Mouse (Mus musculus): Measurements from ENCODE around the gene Gas2.

Gas2 gene

DNA sequence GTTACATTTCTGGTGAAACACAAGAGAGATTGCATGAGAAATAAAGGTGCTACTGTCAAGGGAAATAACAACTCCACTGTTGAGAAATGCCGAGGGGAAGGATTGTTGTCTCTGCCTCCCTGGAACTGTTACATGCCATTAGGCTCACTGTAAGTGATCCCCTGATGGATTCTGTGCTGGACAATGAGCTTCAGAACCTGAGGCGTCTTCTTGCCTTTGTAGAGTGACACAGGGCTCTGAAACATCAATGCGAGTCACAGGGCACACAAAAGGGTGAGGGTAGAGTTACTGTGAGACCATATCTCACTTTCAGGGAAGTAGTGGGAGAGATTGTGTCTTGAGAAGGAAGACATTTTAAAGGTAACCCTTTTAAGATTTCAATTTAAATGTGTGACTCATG is 23.5 kb downstream of the Gas2 start:
- DNase-seq: no peak

DNA sequence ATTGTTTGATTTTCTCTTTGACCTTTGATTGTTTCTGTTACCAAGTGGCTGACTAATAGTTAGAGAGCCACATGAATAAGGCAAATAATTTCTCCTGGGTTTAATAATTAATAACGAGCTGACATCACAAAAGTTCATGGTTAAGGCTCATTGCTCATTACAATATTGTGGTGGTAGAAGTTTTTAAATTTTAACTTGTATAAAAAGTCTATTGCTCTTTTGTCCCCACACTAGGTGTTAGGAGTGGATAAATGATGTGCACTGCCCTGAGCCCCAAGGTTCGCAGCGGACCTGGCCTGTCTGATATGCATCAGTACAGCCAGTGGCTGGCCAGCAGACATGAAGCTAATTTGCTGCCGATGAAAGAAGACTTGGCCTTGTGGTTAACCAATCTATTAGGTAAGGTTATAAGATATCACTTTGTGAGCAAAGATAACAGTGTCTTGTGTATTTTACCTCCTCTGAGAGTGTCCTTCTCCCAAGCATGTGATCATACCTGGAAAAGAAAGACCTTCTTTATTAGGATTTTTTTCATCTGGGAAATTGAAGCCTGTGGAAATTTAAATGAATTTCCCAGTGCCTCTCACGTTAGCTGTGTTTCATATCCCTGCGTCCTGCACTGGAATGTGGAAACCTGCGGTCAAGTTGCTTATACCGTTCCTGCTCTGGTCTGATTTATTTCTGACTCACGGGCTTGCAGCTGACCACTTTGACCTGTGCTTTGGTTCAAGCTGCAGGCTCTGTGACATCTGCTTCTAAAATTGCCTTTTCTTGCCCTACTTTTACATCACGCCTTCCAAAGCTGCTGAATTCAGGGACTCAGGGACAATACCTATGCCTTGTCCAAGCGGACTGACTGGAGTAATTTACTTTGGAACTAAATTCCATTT is 26.1 kb downstream of the Gas2 start:
- DNase-seq: no peak

DNA sequence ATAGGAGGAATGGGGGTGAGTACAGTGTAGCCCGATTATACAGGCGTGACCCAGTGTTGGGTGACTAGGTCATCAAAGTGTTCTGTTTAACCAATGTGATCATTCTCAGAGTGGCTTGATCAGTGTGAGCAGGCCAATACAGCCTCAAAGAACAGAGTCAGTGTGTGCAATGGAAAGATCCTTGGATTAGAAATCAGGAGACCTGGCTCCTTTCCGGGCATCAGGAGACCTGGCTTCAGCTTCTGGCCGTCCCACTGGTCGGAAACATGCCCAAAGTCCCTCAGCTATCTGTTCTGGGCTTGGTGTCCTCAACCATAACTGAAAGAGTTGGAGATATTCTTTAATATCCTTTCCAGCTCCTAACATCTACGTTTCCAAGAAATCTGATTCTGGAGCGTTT is 27.8 kb downstream of the Gas2 start:
- DNase-seq: no peak

DNA sequence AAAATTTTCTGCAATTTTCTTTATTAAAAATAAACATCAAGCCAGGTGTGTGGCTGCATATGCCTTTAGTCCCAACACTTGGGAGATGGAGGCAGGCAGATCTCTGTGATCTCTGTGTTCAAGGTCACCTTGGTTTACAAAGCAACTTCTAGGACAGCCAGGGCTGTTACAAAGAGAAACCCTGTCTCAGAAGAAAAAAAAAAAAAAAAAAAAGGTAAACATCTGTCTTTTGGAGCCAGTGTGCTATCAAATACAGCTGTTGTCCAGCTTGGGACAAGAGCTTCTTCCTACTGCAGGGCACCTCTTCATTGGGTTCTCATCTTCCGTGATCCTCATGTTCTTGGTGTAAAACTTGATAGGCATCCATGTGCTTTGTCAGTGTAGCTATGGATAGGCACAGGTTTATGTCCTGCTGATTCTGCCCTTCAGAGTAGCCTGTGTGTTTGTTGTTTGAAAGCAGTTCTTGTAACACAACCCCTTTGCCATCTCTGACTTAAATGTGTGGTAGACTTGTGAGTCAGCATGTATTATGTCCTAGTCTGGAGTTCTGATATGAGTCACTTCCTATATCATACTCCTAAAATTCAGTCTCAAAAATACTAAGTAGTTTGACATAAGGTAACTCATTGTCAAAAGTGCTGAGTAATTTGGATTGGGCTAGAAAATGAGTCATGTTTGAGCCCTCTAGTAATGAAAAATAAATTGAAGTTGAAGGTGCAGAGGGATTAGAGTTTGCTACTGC is 30.6 kb downstream of the Gas2 start:
- no peak for DNase-seq

DNA sequence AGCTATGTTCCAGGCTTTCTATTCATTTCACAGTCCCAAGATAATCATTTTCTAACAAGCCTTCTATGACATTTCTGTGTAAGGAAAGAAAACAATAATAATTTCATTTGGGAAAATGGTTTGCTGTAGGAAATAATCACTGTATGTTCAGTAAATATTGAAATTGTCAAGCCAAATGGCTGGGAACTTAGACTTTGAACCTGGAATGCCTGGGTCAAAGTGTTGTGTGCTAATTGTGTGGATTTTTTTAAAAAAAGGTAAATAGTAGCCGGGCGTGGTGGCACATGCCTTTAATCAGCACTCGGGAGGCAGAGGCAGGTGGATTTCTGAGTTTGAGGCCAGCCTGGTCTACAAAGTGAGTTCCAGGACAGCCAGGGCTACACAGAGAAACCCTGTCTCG is 31.2 kb downstream of the Gas2 start:
- DNase-seq: no peak

DNA sequence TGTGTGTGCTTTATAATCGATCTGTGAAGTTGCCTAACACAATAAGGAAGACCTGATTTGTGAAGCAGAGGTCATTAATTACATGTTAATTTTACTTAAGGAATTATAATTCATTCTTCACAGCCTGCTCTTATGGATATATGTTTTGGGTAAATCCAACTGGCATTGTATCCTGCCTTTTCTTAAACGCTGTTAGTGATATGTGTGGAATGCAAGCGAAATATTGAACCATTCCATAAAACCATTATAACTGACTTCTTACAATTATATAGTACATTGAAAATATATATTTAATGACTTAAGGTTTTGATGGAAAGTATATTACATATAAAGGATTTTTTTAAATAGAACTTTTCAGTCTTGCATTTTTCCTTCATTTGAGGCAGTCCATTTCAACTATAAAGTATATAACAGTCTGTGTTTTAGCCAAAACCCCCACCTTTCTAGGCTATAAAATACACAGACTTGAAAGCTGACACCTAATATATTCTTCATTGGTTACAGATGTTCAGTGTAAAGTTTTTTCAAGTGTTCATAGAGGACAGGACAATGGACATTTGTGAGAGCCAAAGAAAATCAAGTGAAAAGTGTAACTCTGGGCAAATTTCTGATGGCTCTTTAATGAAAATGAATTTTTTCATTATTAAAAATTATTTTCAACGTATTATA is 32.5 kb downstream of the Gas2 start:
- DNase-seq: no peak

DNA sequence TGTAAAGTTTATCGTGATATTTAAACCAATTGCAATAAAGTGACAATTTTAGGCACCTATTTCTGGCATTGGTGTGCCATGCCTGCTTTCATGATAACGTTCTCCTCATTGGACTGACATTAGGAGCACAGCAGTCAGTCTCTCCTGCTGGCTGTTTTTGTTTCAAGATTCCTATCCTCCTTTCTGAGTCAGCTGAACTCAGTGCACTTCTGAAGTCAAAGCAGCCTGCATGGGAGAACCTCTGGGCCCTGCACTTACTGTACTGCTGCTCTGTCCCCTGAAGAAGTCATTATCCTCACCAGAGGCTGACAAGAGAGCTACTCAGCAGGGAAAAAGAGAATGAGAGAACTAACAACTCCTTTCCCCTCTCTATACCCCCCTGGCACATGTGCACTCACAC is 33.1 kb downstream of the Gas2 start:
- DNase-seq: no peak

DNA sequence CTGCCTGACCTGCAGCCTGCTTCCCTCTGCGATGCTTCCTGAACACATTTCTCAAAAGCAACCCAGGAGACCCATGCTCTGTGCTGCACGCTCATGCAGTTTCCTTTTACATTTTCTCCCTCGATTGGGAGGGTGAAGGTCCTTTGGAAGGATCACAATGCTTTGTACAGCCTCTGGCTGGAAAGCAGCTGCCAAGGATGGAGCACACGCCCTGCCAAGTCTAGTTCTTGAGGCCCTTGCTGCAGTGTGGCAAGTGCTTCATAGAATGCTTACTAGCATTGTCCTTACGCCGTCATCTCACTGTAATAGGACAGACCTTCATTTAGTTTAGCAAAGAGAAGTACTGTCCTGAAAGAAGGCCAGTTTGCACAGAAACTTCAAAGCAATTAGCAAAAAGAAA is 37.3 kb downstream of the Gas2 start:
- DNase-seq: no peak

DNA sequence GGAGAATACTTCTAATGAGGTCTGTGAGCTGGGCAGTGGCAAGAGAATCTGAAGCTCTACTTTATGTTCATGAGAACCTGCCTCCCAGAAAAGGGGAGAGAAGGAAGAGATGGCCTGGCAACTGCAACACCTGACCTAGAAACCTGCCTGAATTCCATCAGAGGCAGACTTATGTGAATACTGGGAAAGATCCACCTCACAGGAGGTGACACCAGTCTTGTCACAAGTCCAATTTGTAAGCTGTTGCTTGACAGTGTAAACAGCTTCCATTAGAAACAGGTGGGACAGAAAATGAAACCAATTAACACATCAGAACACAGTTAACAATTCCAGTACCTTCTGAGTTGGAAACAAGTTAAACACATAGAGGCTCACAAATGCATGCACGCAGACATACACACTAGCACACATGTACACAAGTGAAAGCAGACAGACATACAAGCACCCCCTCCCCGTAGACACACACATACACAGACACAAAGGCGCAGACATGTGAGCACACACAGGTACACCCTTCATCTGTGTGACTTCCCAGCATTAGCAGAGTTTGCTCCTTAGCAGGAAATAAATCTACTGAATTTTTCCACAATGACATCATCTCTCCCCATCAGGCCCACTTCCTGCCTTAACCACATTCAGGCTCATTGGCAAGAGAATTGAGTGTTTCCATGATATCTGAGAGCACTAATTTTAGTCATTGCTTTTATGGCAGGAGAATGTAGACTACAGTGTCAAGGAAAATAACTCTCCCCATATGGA is 51.7 kb downstream of the Gas2 start:
- no peak for DNase-seq

DNA sequence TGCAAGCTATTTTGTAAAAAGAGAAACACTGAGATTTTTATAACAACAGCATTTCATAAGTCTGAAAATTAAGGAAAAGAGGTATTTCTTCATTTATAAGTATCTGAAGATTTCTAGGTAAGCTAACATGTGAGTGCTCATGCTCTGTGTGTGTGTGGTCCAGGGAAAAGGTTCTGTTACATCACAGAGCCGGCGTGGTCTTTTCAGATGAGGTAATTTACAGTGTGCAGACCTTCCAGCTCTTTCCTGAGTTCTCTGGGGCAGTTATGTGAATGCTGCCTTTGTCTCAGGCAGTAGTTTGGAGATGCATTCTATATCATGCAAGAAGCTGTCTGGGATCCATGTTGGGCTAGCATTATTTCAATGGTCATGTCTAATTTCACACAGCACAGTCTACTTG is 52.3 kb downstream of the Gas2 start:
- DNase-seq: no peak

DNA sequence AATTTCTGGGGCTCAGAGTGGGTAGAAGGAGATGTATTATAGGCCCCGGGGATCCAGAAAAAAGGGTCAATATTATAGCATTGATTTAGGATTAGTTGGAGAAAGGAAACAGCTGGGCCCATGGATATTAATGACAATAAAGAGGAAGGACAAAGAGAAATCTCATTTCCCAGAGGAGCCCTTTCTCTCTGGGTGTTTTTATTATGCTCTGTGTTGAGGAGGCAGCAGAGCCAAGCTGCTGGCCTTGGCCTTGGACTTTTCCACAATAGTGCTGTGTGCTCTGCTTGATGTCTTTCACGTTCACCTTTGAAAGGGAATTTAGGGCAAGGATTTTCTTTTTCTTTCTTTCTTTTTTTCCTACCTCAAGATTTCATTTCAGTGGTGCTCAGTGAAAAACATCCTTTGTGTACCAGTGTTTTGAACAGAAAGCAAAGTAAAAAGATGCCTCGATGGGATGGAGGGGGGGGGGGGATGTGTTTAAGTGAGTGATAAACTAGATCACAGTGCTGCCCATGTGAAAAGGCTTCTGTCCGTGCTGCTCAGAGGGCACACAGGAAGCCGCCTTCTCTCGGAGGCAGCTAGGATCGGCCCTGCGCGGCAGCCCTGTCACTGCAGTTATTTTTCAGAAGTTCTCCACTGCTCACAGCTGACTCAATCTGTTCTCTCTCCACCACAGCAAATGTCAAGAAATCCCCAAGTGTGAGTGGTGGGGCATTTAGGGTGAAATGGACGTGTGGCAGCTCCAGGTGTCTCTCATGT is 67.1 kb downstream of the Gas2 start:
- DNase-seq: no peak

DNA sequence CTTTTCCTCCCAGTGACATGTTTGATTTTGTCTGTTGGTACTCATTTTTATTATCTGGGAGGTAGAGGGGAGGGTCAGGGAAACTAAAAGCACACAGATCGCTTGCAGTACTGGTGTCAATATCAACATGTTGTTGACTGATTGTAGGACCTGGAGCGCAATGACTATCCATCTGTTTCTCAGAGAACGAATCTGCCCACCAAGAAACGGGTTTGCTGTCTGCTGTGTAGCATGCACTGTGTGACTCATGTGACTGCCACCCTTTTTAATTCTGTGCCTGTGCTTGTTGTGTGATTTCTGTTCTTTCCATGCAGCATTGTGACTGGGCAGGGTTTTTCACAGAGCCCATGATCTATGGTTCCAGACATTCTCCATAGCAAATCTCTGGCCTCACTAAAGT is 69.4 kb downstream of the Gas2 start:
- no peak for DNase-seq

DNA sequence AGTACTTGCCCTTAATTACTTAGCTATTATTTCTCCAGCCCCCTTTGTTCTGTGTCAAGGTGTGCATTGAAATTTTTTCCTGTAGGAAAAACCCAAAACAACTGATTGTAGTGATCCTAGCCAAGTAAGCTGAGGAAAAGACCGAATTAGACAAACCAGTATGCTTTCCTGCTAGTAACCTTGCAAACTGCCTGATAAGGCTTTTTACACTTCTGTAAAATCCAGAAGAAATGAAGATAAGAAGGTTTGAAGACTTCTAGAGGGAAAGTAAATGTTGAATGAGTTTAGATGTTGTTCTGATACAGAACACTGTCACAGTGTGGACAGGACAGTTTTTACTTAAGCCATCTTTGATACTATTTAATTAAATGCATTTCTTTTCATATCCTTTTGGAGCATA is 75.5 kb downstream of the Gas2 start:
- DNase-seq: no peak

DNA sequence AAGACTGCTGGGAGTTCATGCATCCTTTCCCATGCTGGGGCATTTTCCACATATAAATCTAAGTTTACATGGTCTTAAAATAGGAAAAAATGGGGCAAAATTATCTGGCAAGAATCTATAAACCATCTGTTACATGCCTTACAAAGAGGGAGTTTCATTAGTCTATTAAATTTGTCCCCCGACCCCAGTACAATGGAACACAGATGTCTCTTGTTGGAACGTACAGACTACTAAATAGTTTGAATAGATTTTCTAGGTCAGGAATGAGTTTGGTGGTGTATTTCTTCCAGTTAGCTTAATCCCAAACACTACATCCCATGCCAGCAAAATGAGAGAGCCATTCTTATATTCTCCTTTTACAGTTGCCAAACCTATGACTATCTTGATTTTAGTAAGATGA is 78.6 kb downstream of the Gas2 start:
- DNase-seq: no peak

DNA sequence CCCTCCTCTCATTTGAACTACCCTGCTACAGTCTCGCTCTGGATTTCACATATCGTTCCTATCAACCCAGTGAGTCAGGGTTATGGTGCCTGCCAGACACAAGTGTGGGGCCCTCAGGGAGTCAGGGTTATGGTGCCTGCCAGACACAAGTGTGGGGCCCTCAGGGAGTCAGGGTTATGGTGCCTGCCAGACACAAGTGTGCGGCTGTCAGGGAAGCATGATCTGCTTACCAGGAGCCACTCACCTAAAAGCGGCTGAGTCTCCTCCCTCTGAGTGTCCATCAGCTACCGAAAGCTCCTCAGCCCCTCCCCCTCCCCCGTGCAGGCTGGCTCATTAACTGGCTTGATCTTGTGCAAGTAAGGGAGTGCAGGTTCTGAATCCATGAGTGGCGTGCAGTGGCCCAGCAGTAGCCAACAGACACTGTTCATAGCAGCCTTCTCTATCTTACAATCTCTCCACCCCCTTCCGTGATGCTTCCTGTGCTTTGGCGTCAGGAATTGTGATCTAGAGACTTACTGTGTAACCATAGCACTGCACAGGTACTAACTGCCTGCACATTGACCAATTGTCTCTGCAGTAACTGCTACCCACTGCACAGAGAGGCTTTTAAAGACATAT is 93.7 kb downstream of the Gas2 start:
- no peak for DNase-seq

DNA sequence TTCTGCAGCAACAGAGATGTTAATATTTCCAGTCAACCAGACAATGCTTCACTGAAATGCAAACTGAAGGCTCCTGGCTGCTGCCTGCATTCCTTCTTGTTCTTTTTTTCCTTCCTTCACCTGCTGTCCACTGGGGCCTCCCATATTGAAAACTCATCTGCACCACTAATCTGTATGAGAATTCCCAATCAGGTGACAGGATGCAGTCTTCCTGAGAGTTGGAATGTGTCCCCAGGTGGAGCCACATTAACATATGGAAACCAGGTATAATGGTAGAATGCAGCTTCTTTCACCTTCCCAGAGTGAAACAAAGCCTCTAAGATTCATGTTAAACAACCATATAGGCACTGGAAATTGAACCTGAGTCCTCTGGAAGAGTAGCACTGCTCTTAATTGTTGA is 96.0 kb downstream of the Gas2 start:
- DNase-seq: no peak

DNA sequence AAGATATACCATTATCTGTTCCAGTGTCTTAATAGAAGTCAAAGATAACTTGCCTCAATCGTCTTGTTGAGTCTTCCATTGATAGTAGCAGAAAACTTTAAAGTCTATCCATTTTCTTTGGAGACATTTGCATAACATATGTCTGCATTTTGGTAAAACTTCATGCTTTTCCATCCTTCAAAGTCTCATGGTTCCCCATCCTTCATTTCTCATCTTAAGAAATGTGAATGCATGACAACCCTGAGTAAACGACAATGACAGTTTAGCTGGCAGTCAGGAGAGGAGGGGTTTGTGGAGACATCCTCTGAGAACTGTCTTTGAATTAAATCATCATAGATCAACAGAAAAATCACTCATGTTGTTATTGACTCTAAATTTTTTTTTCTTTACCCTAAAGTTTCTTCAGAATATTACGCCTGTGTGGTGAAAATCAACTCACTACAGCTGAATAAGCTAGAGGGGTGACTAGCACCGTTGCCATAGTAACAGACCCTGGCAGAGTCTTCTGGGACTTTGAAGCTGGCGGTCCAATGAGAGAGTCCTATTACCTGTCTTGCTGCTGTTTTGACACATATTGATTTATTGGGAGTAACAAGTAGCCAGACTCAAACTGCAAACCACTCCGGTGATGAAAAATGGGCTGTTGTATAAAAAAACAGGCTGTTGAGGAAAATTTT is 99.0 kb downstream of the Gas2 start:
- no peak for DNase-seq

DNA sequence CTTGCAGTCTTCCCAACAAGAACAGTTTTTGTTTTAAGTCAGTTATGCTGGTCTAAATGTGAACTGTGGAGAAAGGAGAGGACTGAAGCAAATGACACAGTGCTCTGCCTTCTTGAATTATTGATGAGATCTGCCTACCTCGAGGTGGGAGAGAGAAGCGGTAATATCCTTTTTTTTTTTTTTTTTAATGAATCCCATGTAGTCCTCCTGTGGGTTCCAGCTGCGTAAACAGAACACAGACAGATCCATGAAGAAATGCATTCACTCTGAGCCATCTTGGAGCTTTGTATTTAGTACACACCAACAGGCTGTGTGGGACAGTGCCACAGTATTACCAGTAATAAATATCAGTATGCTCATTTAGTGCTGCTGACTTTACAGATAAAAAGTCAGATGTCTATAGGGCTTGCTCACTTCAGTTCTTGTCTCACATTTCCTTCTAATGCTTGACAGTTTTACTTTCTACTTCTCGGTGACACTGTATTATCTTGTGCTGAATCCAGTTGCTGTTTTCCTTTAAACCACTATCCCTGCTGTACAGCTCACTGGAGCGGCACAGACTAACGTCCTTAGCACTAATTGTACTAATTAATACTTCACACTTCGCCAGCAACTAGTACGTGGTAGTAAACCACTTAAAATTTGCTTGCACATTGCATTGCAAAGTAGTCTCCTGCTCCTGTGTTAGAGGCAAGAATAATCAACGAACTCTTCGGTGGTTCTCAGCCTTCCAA is 100.6 kb downstream of the Gas2 start:
- DNase-seq: no peak

DNA sequence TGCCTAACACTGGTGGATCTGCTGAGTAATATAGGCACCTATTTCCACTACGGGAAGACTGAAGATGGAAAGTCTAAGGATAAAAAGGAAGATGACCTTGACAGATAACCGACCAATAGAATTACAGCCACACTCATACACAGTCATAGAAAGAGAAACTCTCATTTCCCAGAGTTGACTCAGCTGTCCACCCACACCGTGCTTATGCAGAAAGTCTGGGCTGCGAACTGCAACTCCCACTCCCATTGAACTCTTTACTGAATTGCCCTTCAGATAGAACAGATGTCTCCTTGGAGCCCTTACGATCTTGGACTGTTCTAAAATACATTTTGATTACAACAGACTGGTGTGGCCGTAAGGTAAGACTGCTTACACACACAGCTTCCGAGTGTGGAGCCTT is 102.9 kb downstream of the Gas2 start:
- DNase-seq: no peak

DNA sequence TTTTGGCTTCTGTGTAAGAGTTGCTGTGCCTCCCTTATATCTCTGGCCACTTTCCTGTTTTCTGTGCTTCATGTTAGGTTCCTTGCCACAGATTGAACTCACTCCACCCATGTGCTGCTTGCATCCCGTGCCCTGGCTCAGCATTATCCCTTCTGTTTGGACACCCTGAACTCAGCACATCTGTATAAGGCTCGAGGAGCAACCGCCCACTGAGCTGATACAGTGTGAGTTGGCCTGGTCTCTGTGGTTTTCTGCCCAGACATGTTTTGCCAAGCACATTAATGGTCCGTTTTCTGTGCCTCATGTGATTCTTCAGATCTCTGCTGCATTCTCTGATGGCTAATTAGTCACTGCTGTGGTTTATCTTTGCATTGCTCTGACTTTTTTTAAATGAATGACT is 105.8 kb downstream of the Gas2 start:
- DNase-seq: no peak

DNA sequence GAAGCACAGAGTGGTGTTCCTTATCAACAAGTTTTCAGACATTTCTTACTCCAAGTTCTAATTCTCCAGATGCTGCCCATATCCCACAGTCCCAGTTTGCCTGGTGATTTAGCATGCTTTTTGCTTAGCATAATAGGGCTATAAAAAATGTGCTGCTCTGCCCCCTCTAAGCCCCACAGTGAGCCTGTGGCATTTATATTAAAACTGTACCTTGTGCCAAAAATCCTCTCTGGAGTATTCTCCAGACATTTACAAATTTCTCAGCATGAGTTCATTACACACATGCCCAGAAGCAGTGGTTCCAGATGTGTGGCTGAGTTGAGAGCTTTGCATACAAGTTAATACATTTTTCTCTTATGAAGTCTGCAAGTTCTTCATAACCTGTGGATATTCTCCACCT is 107.6 kb downstream of the Gas2 start:
- DNase-seq: no peak
